Mouse (Mus musculus) neutrophil, adult 5-6 weeks (primary cell): Measurements from ENCODE around the gene Gm45623. TPM values are rescaled to one million over a fixed set of nuclear protein-coding genes. Genes with fewer than 3 reads are reported as not detected.

Source experiments
- ATAC-seq: fragments of 151-379, 151-347 bp; 2 replicates; pipeline ENCODE4 v1.8.0; 2017; ENCODE audit warnings: mild to moderate bottlenecking, moderate TSS enrichment; ENCODE audit not compliant: insufficient number of reproducible peaks, poor library complexity, low FRiP score, severe bottlenecking; ENCODE audit errors: extremely low read depth
- total RNA-seq: library from RNA; stranded (forward); fragments of 200-1000 nt; gene quantifications from 2 replicates; pipeline ENCODE4 v1.2.3, GENCODE M21; 2017

Gene Gm45623
- total RNA-seq, 1 experiment from 2014 or later, result not detected

DNA sequence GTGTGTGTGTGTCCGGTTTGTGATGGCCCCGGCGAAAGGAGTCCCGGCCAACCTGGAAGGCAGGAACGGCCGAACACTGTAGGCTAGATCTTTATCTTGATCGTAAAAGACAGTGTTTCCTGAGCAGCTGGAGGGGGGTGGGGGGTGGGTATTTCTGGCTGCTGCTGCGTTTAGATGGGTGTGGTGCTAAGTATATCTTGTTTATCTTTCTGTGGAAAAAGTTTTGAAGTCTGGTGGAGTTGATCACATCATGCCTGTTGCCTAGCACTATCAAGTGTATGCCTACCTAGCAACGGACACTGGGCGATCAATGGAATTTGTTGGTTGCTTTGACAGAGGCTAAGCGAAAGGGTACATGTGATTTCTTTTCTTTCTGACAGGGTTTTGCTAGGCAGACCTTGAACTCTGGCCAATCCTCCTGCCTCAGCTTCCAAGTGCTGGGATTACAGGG, 49.7 kb downstream of the Gm45623 start:
- peak; percentile 56 for ATAC-seq

DNA sequence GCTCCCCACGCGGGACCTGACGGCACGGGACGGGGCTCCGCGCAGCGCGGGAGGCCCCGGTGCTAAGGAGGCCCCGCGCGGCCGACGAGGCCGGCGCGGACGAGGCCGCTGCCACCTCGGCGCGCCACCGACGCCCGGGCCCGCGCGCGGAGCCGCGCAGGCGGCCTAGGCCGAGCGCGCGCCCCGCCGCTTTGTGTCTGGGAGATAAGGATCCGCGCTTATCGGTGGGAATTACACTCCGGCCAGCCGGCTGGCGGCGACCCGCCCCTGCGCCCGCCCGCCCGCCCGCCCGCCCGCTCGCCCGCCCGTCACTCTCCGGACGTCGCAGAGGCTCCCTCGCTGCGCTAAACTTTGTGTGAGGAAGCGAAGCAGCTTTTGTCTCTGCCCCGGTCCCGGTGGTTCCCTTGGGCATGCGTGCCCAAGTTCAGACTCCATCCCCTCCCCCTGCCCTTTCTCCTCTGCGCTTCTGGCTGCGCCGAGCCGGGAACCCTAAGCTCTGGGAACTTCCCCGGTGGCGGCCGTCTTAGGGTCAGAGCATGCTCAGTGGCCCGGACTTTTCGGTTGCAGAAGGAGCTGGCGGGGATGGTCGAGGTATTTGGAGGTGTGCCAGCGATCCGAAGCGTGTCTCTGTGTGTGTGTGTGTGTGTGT, 50.3 kb downstream of the Gm45623 start:
- peak; percentile 34 for ATAC-seq

DNA sequence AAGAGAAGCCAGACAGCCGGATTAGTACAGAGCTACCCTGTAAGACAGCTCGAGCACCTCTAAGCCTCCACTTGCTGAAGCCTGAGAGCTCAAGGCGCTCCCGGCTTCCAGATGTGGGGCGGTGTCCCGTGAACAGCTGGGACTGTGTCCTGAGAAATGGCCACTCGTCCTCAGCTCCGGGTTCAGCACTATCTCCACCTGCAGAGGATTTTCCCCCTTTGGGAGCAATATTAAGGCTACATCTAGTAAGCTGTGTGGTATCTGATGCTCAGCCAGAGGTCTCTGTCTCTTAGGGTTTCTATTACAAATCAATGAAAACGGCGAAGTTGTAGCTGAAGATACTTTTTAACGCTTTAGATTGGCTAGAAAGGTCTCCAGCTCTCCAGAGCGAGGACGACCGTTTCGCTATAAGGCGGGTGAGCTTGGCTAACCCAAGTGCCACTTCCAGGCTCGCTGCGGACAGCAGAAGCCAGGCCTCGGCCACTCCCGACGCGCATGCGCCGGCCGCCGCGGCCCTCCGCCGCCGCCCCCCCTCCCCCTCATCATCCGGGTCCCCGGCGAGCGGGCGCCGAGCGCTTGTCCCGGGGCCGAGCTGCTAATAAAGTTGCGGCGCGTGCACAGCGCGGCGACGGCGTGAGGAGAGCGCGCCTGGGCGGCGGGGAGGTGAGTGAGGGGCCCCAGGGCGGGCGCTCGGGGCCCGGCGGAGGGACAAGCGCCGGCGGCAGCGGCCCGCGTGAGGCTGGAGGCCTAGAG, 51.0 kb downstream of the Gm45623 start, which contains the start of gene Smad5:
Gene Smad5, plus strand, starts transcription at position 542 of the 753 bp plus-strand sequence.
- ATAC-seq, result peak; percentile 24

Other genes with a start within 250 kb of the Gm45623 start
- gene Fbxl21, start 231.4 kb downstream of the Gm45623 start, total RNA-seq, result 0.61 and 0.70 TPM in 2 replicates
- gene Lect2, start 205.3 kb downstream of the Gm45623 start, total RNA-seq, result not detected in 2 replicates
- gene Tgfbi, start 144.3 kb downstream of the Gm45623 start, total RNA-seq, result 473 and 475 TPM in 2 replicates
- 15.3 and 21.6 TPM in 2 replicates for gene Smad5, start 50.8 kb downstream of the Gm45623 start, total RNA-seq
- gene Trpc7, start 142.2 kb upstream of the Gm45623 start, total RNA-seq, result not detected in 2 replicates